Mouse (Mus musculus): ENCODE results near the gene Gng7. TPM values are rescaled to one million over a fixed set of nuclear protein-coding genes. Genes with fewer than 3 reads are reported as not detected.
"Not testable (repeated sequence)": the region's sequence is repeated elsewhere in the genome, so short reads cannot be mapped to it uniquely, and the experiment has no call there.

Gene Gng7
- polyA plus RNA-seq (2015; fragmentation: Nextera tagmentation; extraction: Ambion mirVana): 10.4 and 10.9 TPM in 2 replicates

- WGBS: 9% methylated on average over 31 of the region's 31 CpGs
Measured at GRCm38 (mm10) chr10:81014393-81015384, at the start of gene Gng7. Gene Gng7, minus strand, starts transcription at chr10:81014945.

GRCm38 (mm10) chr10:81064519-81064918 is 49.8 kb upstream of the Gng7 start:
- H3K27me3 ChIP-seq; H3K9ac ChIP-seq (replicated peaks); H3K4me1 ChIP-seq (replicated peaks); H3K4me2 ChIP-seq (replicated peaks); H3K4me3 ChIP-seq (replicated peaks); H3K9me3 ChIP-seq; H3K27ac ChIP-seq; ATAC-seq; H3K36me3 ChIP-seq: not testable (repeated sequence)
- WGBS: 88% methylated on average over 8 of the region's 8 CpGs

More at GRCm38 (mm10) chr10:81014393-81015384, at the start of gene Gng7:
- no peaks in the 10 kb centered on the region for H3K36me3 ChIP-seq
- peak; percentile 94 for ATAC-seq
- no peaks in the 10 kb centered on the region for H3K9me3 ChIP-seq
- peaks cover 4% of the 10 kb centered on the region; the same call in 1 of the 2 replicates for H3K27me3 ChIP-seq
- no peak within 1 kb of the TSS for H3K27ac ChIP-seq
- H3K9ac ChIP-seq (replicated peaks): peak within 1 kb of the TSS; percentile 61
- peaks cover 10% of the 10 kb centered on the region; the same call in 1 of the 2 replicates for H3K4me1 ChIP-seq (replicated peaks)
- H3K4me3 ChIP-seq (replicated peaks): peak within 1 kb of the TSS; percentile 39
- peak within 1 kb of the TSS; percentile 60 for H3K4me2 ChIP-seq (replicated peaks)

GRCm38 (mm10) chr10:81062710-81063109 is 48.0 kb upstream of the Gng7 start:
- H3K9me3 ChIP-seq: no peaks in the 10 kb centered on the region
- H3K36me3 ChIP-seq: 0 out of 2 replicates have a peak, but pooled peaks cover 5% of the 10 kb centered on the region
- no peak overlapping the region for H3K4me2 ChIP-seq (replicated peaks)
- ATAC-seq: no peak
- H3K9ac ChIP-seq (replicated peaks): no peak overlapping the region
- peaks cover 20% of the 10 kb centered on the region for H3K4me1 ChIP-seq (replicated peaks)
- no peak overlapping the region for H3K27ac ChIP-seq
- no peaks in the 10 kb centered on the region for H3K27me3 ChIP-seq
- no peak overlapping the region for H3K4me3 ChIP-seq (replicated peaks)
- WGBS: 69% methylated on average over 4 of the region's 4 CpGs

GRCm38 (mm10) chr10:81059603-81060543 is 45.1 kb upstream of the Gng7 start, which contains the start of gene Sgta:
Gene Sgta, minus strand, starts transcription at chr10:81060181.
- peak within 1 kb of the TSS; percentile 96 for H3K4me2 ChIP-seq (replicated peaks)
- peak within 1 kb of the TSS; percentile 83 for H3K4me3 ChIP-seq (replicated peaks)
- H3K9ac ChIP-seq (replicated peaks): peak within 1 kb of the TSS; percentile 85
- peaks cover 5% of the 10 kb centered on the region; the same call in 1 of the 2 replicates for H3K36me3 ChIP-seq
- ATAC-seq: peak; percentile 93
- H3K9me3 ChIP-seq: no peaks in the 10 kb centered on the region
- H3K27me3 ChIP-seq: no peaks in the 10 kb centered on the region
- H3K27ac ChIP-seq: no peak within 1 kb of the TSS
- WGBS: 0% methylated on average over 48 of the region's 48 CpGs
- H3K4me1 ChIP-seq (replicated peaks): peaks cover 40% of the 10 kb centered on the region

- no peak overlapping the region for H3K27ac ChIP-seq
- peaks cover 12% of the 10 kb centered on the region; the same call in 1 of the 2 replicates for H3K36me3 ChIP-seq
- H3K9me3 ChIP-seq: no peaks in the 10 kb centered on the region
- H3K27me3 ChIP-seq: no peaks in the 10 kb centered on the region
- peak overlapping the region; percentile 96 for H3K4me2 ChIP-seq (replicated peaks)
- H3K4me3 ChIP-seq (replicated peaks): peak overlapping the region; percentile 83
- peak overlapping the region; percentile 85; the same call in 1 of the 2 replicates for H3K9ac ChIP-seq (replicated peaks)
- H3K4me1 ChIP-seq (replicated peaks): peaks cover 42% of the 10 kb centered on the region
- WGBS: 94% methylated on average over 6 of the region's 6 CpGs
- ATAC-seq: no peak
Measured at GRCm38 (mm10) chr10:81058896-81059295, 44.2 kb upstream of the Gng7 start.

- Histone ChIP-seq H3K4me1 (replicated peaks) (peaks cover 42% of the 10 kb centered on the region), H3K27ac (no peak overlapping the region), H3K27me3 (no peaks in the 10 kb centered on the region), H3K9me3 (no peaks in the 10 kb centered on the region), H3K4me2 (replicated peaks) (no peak overlapping the region), H3K4me3 (replicated peaks) (no peak overlapping the region), H3K9ac (replicated peaks) (peak overlapping the region; percentile 51), H3K36me3 (peaks cover 18% of the 10 kb centered on the region)
- no peak for ATAC-seq
- WGBS: 95% methylated on average over 23 of the region's 23 CpGs
Measured at GRCm38 (mm10) chr10:81057406-81058130, 42.8 kb upstream of the Gng7 start.

GRCm38 (mm10) chr10:81055802-81056340 is 41.1 kb upstream of the Gng7 start:
- H3K27ac ChIP-seq; H3K4me2 ChIP-seq (replicated peaks); H3K4me3 ChIP-seq (replicated peaks); H3K27me3 ChIP-seq; ATAC-seq; H3K9me3 ChIP-seq: not testable (repeated sequence)
- WGBS: 87% methylated on average over 11 of the region's 11 CpGs
- Histone ChIP-seq H3K36me3 (peaks cover 35% of the 10 kb centered on the region), H3K9ac (replicated peaks) (peak overlapping the region; percentile 36), H3K4me1 (replicated peaks) (peaks cover 42% of the 10 kb centered on the region)

GRCm38 (mm10) chr10:81055169-81055568 is 40.4 kb upstream of the Gng7 start:
- 95% methylated on average over 6 of the region's 6 CpGs for WGBS
- Histone ChIP-seq H3K27me3 (no peaks in the 10 kb centered on the region), H3K36me3 (peaks cover 42% of the 10 kb centered on the region), H3K9ac (replicated peaks) (no peak overlapping the region; the same call in 1 of the 2 replicates), H3K4me2 (replicated peaks) (no peak overlapping the region), H3K9me3 (no peaks in the 10 kb centered on the region), H3K4me1 (replicated peaks) (peaks cover 42% of the 10 kb centered on the region), H3K4me3 (replicated peaks) (no peak overlapping the region), H3K27ac (no peak overlapping the region)
- no peak for ATAC-seq

- WGBS: 93% methylated on average over 5 of the region's 5 CpGs
- no peak overlapping the region for H3K27ac ChIP-seq
- H3K9ac ChIP-seq (replicated peaks): no peak overlapping the region
- H3K27me3 ChIP-seq: no peaks in the 10 kb centered on the region
- H3K36me3 ChIP-seq: peaks cover 63% of the 10 kb centered on the region
- H3K9me3 ChIP-seq: no peaks in the 10 kb centered on the region
- no peak for ATAC-seq
- no peak overlapping the region for H3K4me2 ChIP-seq (replicated peaks)
- peaks cover 21% of the 10 kb centered on the region for H3K4me1 ChIP-seq (replicated peaks)
- H3K4me3 ChIP-seq (replicated peaks): no peak overlapping the region
Measured at GRCm38 (mm10) chr10:81052577-81052976, 37.8 kb upstream of the Gng7 start.

GRCm38 (mm10) chr10:81051133-81051532 is 36.4 kb upstream of the Gng7 start:
- WGBS: 95% methylated on average over 6 of the region's 6 CpGs
- H3K4me3 ChIP-seq (replicated peaks): no peak overlapping the region
- H3K4me2 ChIP-seq (replicated peaks): no peak overlapping the region
- no peak for ATAC-seq
- no peak overlapping the region for H3K27ac ChIP-seq
- peaks cover 10% of the 10 kb centered on the region; the same call in 1 of the 2 replicates for H3K4me1 ChIP-seq (replicated peaks)
- no peak overlapping the region for H3K9ac ChIP-seq (replicated peaks)
- peaks cover 78% of the 10 kb centered on the region for H3K36me3 ChIP-seq
- H3K27me3 ChIP-seq: no peaks in the 10 kb centered on the region
- no peaks in the 10 kb centered on the region for H3K9me3 ChIP-seq

- H3K4me3 ChIP-seq (replicated peaks): no peak overlapping the region
- no peaks in the 10 kb centered on the region for H3K27me3 ChIP-seq
- H3K27ac ChIP-seq: no peak overlapping the region
- H3K36me3 ChIP-seq: peaks cover 83% of the 10 kb centered on the region
- H3K4me1 ChIP-seq (replicated peaks): peaks cover 10% of the 10 kb centered on the region; the same call in 1 of the 2 replicates
- no peaks in the 10 kb centered on the region for H3K9me3 ChIP-seq
- no peak for ATAC-seq
- 80% methylated on average over 4 of the region's 4 CpGs for WGBS
- no peak overlapping the region for H3K9ac ChIP-seq (replicated peaks)
- no peak overlapping the region for H3K4me2 ChIP-seq (replicated peaks)
Measured at GRCm38 (mm10) chr10:81050645-81051044, 35.9 kb upstream of the Gng7 start.
